Comparison of ENCODE assay signal across 20 mouse cellular contexts in genomic region chr10:20198968-20199737, GRCm38 (mm10). TPM values are rescaled to one million over a fixed set of nuclear protein-coding genes. Genes with fewer than 3 reads are reported as not detected.
A peak's percentile ranks its signal among the peaks of the same experiment; 100 is the strongest.
DNase-seq lines count a peak whose midpoint lies in the region; ATAC-seq and TF ChIP-seq lines count a peak whose summit lies in the region.
"Had no signal": no experiment of that assay in that cellular context is flagged by ENCODE, and none has a peak within 500 bp of the region (broad histone marks: within the 10 kb centered on the region; RNA-seq: fewer than 3 reads in every experiment).

No protein-coding gene starts in this region.

- peak; percentile 48 for DNase-seq in 416B (ENCODE audit: low read depth)
- peak; percentile 79 for DNase-seq in brain, adult 2 months (ENCODE audit: low read depth, low spot score)
- peak; percentile 46 to 58 for DNase-seq in cerebellum, postnatal 25 days
- DNase-seq in thymus, postnatal 10 days (ENCODE audit: low spot score in 2 of 2) = no peak
- DNase-seq: adrenal gland, adult 8-10 months; embryo, embryonic 11 days; gastrocnemius, postnatal 25 days; heart, postnatal 14 days; lung, embryonic 14.5 days; midbrain, embryonic 14.5 days; right cerebral cortex, postnatal 25 days had no signal

- H3K4me2 ChIP-seq in intestine, postnatal 0 days (replicated peaks; ENCODE audit: low read depth) = no peak overlapping the region
- H3K4me2 ChIP-seq in intestine, embryonic 15.5 days (replicated peaks) = no peak overlapping the region
- H3K4me2 ChIP-seq: kidney, embryonic 15.5 days; lung, embryonic 14.5 days; neural tube, embryonic 12.5 days had no signal

- H3K27me3 ChIP-seq in intestine, postnatal 0 days (replicated peaks; ENCODE audit: control insufficient read depth, insufficient read depth, low read length) = no peaks in the 10 kb centered on the region
- no peaks in the 10 kb centered on the region for H3K27me3 ChIP-seq in intestine, embryonic 15.5 days (replicated peaks)
- H3K27me3 ChIP-seq: kidney, embryonic 15.5 days; neural tube, embryonic 12.5 days had no signal

- no peak for ATAC-seq in intestine, postnatal 0 days
- ATAC-seq in intestine, embryonic 15.5 days = no peak
- ATAC-seq in megakaryocyte-erythroid progenitor cell, adult 5-6 weeks (replicated peaks; ENCODE audit: low FRiP score, low TSS enrichment, poor library complexity, severe bottlenecking) = no peak
- ATAC-seq: CD4-positive, CD25-positive, alpha-beta regulatory T cell, adult 4 months; forebrain, embryonic 14.5 days had no signal

- H3K9me3 ChIP-seq in intestine, postnatal 0 days (ENCODE audit: control insufficient read depth) = no peaks in the 10 kb centered on the region
- no peaks in the 10 kb centered on the region for H3K9me3 ChIP-seq in intestine, embryonic 15.5 days
- H3K9me3 ChIP-seq: heart, embryonic 10.5 days; kidney, embryonic 15.5 days; neural tube, embryonic 12.5 days had no signal

- peak overlapping the region; percentile 41; the same call in 1 of the 2 replicates for H3K27ac ChIP-seq in intestine, postnatal 0 days (ENCODE audit: low read depth, low read length)
- no peak overlapping the region for H3K27ac ChIP-seq in intestine, embryonic 15.5 days
- H3K27ac ChIP-seq: heart, embryonic 10.5 days; kidney, embryonic 15.5 days; macrophage; neural tube, embryonic 12.5 days had no signal

- H3K9ac ChIP-seq in intestine, postnatal 0 days (ENCODE audit: low read depth, low read length) = no peak overlapping the region
- no peak overlapping the region for H3K9ac ChIP-seq in intestine, embryonic 15.5 days
- H3K9ac ChIP-seq: kidney, embryonic 15.5 days; lung, embryonic 14.5 days; neural tube, embryonic 12.5 days had no signal

- no peaks in the 10 kb centered on the region for H3K36me3 ChIP-seq in intestine, postnatal 0 days (ENCODE audit: control insufficient read depth, insufficient read depth)
- no peaks in the 10 kb centered on the region for H3K36me3 ChIP-seq in intestine, embryonic 15.5 days
- H3K36me3 ChIP-seq: heart, embryonic 10.5 days; kidney, embryonic 15.5 days; neural tube, embryonic 12.5 days had no signal

- WGBS in intestine, postnatal 0 days = 63% methylated on average over 10 of the region's 10 CpGs
- 72% methylated on average over 10 of the region's 10 CpGs for WGBS in intestine, embryonic 15.5 days

- peaks cover 10% of the 10 kb centered on the region; the same call in 1 of the 2 replicates for H3K4me1 ChIP-seq in intestine, postnatal 0 days (replicated peaks; ENCODE audit: control insufficient read depth, insufficient read depth, low read length)
- H3K4me1 ChIP-seq in intestine, embryonic 15.5 days (replicated peaks) = peaks cover 6% of the 10 kb centered on the region

- TF ChIP-seq CTCF in intestine, postnatal 0 days (IDR thresholded peaks at IDR 0.05; ENCODE audit: low read depth) = no peak

- no peak overlapping the region for H3K4me3 ChIP-seq in intestine, postnatal 0 days (ENCODE audit: low read depth, low read length)
- no peak overlapping the region for H3K4me3 ChIP-seq in intestine, embryonic 15.5 days (replicated peaks)
- H3K4me3 ChIP-seq: heart, embryonic 10.5 days; kidney, embryonic 15.5 days; neural tube, embryonic 12.5 days had no signal

RNA-seq across cellular contexts. Expression of gene Map7, which starts 50.9 kb away (rescaled TPM):
- 47.0 and 55.7 TPM in 2 replicates for polyA plus RNA-seq in intestine, postnatal 0 days (2015; fragmentation: Nextera tagmentation; extraction: Ambion mirVana)
- 36.6 and 37.5 TPM in 2 replicates for polyA plus RNA-seq in intestine, embryonic 15.5 days (2015; fragmentation: Nextera tagmentation; extraction: Ambion mirVana)
- total RNA-seq in megakaryocyte-erythroid progenitor cell, adult 5-6 weeks (2014; fragmentation: Nextera tagmentation) = 39.3 and 41.9 TPM in 2 replicates
- 58.8 and 64.9 TPM in 2 replicates for total RNA-seq in megakaryocyte-erythroid progenitor cell, adult 5-6 weeks (2017)

Comparison
In these comparisons a context has a peak if more than half of its experiments do, and no peak if none do; other contexts are left out.
1. DNase-seq: peak in 416B (single experiment), brain, adult 2 months (single experiment) and cerebellum, postnatal 25 days (2 of 2); none in thymus, postnatal 10 days (0 of 2).